Mouse (Mus musculus) gastrocnemius, adult 2 months (tissue): ENCODE measurements at regions not wholly inside any gene's neighbourhood (a gene's known extent, or its start where the extent isn't known, plus 50 kb on each side); places are given as distances from the start of the nearest gene placed in this dataset.
"Not testable (repeated sequence)": the region's sequence is repeated elsewhere in the genome, so short reads cannot be mapped to it uniquely, and the experiment has no call there.

ENCODE experiments used
- DNase-seq: peaks from one replicate; pipeline ENCODE4 v3.0.0; 2022
- H3K27ac ChIP-seq: fragments of 200-600 bp; 2 replicates; pipeline ENCODE4 v1.8.1; 2022; ENCODE audit warnings: mild to moderate bottlenecking
- H3K4me3 ChIP-seq: fragments of 200-600 bp; 2 replicates; pipeline ENCODE4 v1.8.1; 2022; ENCODE audit warnings: mild to moderate bottlenecking, moderate library complexity
- CTCF ChIP-seq: fragments of 200-600 bp; IDR thresholded peaks from 2 replicates; pipeline ENCODE4 v1.8.1; 2022; ENCODE audit warnings: antibody characterized with exemption, mild to moderate bottlenecking, moderate library complexity
- intact Hi-C: fragments of 180-260 bp; cut with DNase I; formaldehyde crosslinking; loops from one replicate; pipeline ENCODE4 v1.15.1; 2025

DNA sequence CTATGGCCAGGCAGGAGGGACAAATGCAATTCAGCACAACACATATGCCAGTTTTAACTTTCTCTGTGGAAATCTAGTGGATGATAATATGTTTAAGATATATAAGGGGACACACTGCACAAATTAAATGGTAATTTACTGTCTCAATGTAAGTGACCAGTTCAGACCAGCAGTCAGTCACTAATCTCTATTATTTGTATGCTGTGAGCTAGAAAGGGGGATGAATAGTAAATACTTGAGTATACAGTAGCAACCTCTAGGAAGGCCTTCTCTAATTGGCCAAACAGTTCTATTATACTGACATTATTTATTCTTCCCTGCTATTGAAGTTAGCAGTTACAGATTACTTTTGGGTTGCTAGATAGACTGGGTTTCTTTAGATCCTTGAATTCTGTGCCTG lies 391.2 kb downstream of the Fign start:
- DNase-seq: no peak
- intact Hi-C loops: no loop called here
- H3K4me3 ChIP-seq: no peak overlapping the region
- no peak for TF ChIP-seq CTCF
- H3K27ac ChIP-seq: no peak overlapping the region

DNA sequence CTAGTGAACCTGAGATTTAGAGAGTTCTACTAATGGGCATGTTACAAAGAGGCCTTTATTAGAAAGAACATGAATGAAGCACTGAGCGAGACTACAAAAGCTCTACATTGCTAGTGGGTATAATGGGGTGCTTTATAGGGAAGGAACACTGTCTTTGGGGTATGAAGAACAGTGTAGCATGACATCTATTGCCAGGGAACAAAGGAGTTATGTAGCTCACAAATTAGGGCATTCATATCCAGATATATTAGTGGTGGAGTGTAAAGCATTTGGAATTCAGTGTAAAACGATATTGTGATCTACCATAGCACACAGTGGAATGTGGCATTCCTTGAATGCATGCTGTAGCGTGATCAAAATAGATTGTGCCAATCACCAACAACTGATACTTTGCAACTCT lies 391.7 kb downstream of the Fign start:
- intact Hi-C loops: no loop called here

GRCm38 (mm10) chr2:63702333-63703096 lies 395.3 kb downstream of the Fign start:
- intact Hi-C loops: no loop called here
- peak overlapping the region; percentile 55 for H3K4me3 ChIP-seq

More for the DNA sequence above, 391.7 kb downstream of the Fign start:
- no peak for TF ChIP-seq CTCF
- H3K4me3 ChIP-seq: no peak overlapping the region
- no peak overlapping the region for H3K27ac ChIP-seq
- DNase-seq: no peak

DNA sequence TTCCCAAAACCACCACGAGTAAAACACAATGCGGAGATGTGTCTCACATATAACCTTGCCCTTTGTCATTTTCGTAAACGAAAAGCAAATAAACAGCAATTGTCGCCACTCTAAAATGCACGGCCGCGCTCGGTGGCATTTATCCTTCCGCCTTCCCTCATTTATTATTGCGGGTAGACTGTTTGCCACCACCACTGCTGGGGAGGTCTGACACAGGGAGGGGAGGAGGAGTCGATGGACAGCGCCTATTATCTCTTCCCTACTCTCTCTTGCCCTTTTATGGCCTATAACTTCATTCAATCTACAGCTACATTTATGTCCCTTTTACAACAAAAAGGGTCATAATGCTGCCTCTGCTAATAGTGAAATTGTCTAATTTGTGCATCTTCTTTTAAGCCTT lies 396.0 kb downstream of the Fign start:
- Histone ChIP-seq H3K4me3 (no peak overlapping the region; the same call in 1 of the 2 replicates), H3K27ac (no peak overlapping the region)
- DNase-seq: no peak
- intact Hi-C loops: no loop called here
- no peak for TF ChIP-seq CTCF

More at GRCm38 (mm10) chr2:63702333-63703096, 395.3 kb downstream of the Fign start:
- DNase-seq: peak; percentile 31
- no peak overlapping the region for H3K27ac ChIP-seq
- TF ChIP-seq CTCF: no peak

- DNase-seq: no peak
- intact Hi-C loops: no loop called here
- no peak overlapping the region for H3K27ac ChIP-seq
- no peak overlapping the region for H3K4me3 ChIP-seq
- TF ChIP-seq CTCF: peak; percentile 50; the same call in 1 of the 2 replicates
These were observed 397.6 kb downstream of the Fign start for GRCm38 (mm10) chr2:63700255-63700654.

DNA sequence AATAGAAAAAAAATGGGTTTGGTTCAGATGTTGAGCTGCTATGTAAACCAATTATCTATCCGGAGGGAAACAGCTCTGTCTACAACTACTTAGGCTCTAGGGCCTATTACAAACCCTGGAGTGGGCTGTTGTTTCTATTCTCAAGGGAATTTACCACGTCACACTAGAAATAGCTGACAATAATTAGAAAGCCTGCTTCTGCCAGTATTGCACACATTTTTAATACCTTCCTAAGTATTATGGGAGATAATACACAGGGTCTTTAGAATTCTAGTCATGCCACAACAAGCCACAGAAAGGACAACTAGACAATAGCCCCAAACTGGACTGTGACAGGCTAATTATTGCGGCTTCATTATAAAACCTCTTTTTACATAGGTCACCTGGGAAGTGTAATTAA lies 428.1 kb downstream of the Fign start:
- no peak overlapping the region for H3K27ac ChIP-seq
- DNase-seq: no peak
- H3K4me3 ChIP-seq: no peak overlapping the region
- TF ChIP-seq CTCF: no peak
- intact Hi-C loops: no loop called here

- intact Hi-C loops: no loop called here
- no peak for TF ChIP-seq CTCF
- Histone ChIP-seq H3K4me3 (no peak overlapping the region), H3K27ac (no peak overlapping the region)
- DNase-seq: no peak
These were observed 429.1 kb downstream of the Fign start for GRCm38 (mm10) chr2:63668784-63669183.

- intact Hi-C loops: loop anchor here (5.0 kb wide), 1 partner anchor 33 kb away; no protein-coding TSS in a partner anchor
- not testable (repeated sequence) for H3K27ac ChIP-seq, H3K4me3 ChIP-seq, DNase-seq
These were observed 437.9 kb downstream of the Fign start for GRCm38 (mm10) chr2:63659947-63660346.
